Mouse (Mus musculus) neutrophil, adult 59 days (primary cell): ENCODE data around the gene D2hgdh. TPM values are rescaled to one million over a fixed set of nuclear protein-coding genes. Genes with fewer than 3 reads are reported as not detected.

Experiments used
- total RNA-seq, 2 experiments: library from RNA; stranded (reverse); gene quantifications; 1 replicate in 1 of 2; 2 replicates in 1 of 2; pipeline ENCODE4 v1.2.4; 2023

D2hgdh gene
- 10 to 100 TPM; 18.8 to 19.8 TPM for total RNA-seq

GRCm38 (mm10) chr1:93824609-93825008 lies at the start of gene D2hgdh:
Gene D2hgdh (plus strand): TSS chr1:93824909.

GRCm38 (mm10) chr1:93801741-93802238 lies 22.9 kb upstream of the D2hgdh start, which contains the start of gene Dtymk:
Gene Dtymk (minus strand): TSS chr1:93801934.

GRCm38 (mm10) chr1:93803556-93804507 lies 20.9 kb upstream of the D2hgdh start, which contains the start of gene Ing5:
Gene Ing5 (plus strand): TSS chr1:93803965.

GRCm38 (mm10) chr1:93861048-93861447 lies 36.3 kb downstream of the D2hgdh start, which contains the start of gene Gal3st2:
Gene Gal3st2 (plus strand): TSS chr1:93861306.

Other genes starting within 250 kb of the D2hgdh start
- gene Stk25, start 166.2 kb upstream of the D2hgdh start, total RNA-seq: 10 to 100 TPM; 39.4 to 51.7 TPM
- not detected for gene Bok, start 139.2 kb upstream of the D2hgdh start, total RNA-seq
- 10 to 100 TPM; 66.2 to 72.5 TPM for gene Atg4b, start 73.4 kb upstream of the D2hgdh start, total RNA-seq
- gene Thap4, start 70.0 kb upstream of the D2hgdh start, total RNA-seq: 10 to 100 TPM; 25.7 to 33.6 TPM
- gene Dtymk, start 23.0 kb upstream of the D2hgdh start, total RNA-seq: 10 to 100 TPM; 40.2 to 49.4 TPM
- 10 to 100 TPM; 30.5 to 30.8 TPM for gene Ing5, start 20.9 kb upstream of the D2hgdh start, total RNA-seq
- gene Gal3st2, start 36.4 kb downstream of the D2hgdh start, total RNA-seq: not detected
- under 1 TPM in 1 of 2 experiments, not detected in 1; 0.64 TPM for gene Gal3st2b, start 93.4 kb downstream of the D2hgdh start, total RNA-seq
- gene Gal3st2c, start 165.6 kb downstream of the D2hgdh start, total RNA-seq: under 1 TPM in 1 of 2 experiments, not detected in 1; 0.09 TPM
- gene Neu4, start 195.5 kb downstream of the D2hgdh start, total RNA-seq: not detected
- gene Pdcd1, start 227.6 kb downstream of the D2hgdh start, total RNA-seq: not detected